In genomic region chr13:51115762-51116161, GRCm38 (mm10) we compare ENCODE assay signal across 13 mouse cellular contexts. TPM values are rescaled to one million over a fixed set of nuclear protein-coding genes. Genes with fewer than 3 reads are reported as not detected.
A peak's percentile ranks its signal among the peaks of the same experiment; 100 is the strongest.
DNase-seq lines count a peak whose midpoint lies in the region; ATAC-seq lines count a peak whose summit lies in the region.
"Had no signal": no experiment of that assay in that cellular context is flagged by ENCODE, and none has a peak within 500 bp of the region (broad histone marks: within the 10 kb centered on the region; RNA-seq: fewer than 3 reads in every experiment).

No protein-coding gene starts in this region.

- H3K27ac ChIP-seq in forebrain, embryonic 13.5 days, result no peak overlapping the region
- no peak overlapping the region for H3K27ac ChIP-seq in forebrain, embryonic 11.5 days (ENCODE audit: low read depth, low read length)
- H3K27ac ChIP-seq in midbrain, embryonic 13.5 days, result no peak overlapping the region
- no peak overlapping the region for H3K27ac ChIP-seq in midbrain, embryonic 14.5 days (replicated peaks; ENCODE audit: low read depth, low read length)
- H3K27ac ChIP-seq: heart, embryonic 13.5 days; liver, embryonic 14.5 days had no signal

- H3K9me3 ChIP-seq in forebrain, embryonic 13.5 days (replicated peaks), result peaks cover 20% of the 10 kb centered on the region
- peaks cover 3% of the 10 kb centered on the region; the same call in 1 of the 2 replicates for H3K9me3 ChIP-seq in forebrain, embryonic 11.5 days (ENCODE audit: control insufficient read depth, low read length)
- H3K9me3 ChIP-seq in midbrain, embryonic 13.5 days, result peaks cover 13% of the 10 kb centered on the region
- no peaks in the 10 kb centered on the region for H3K9me3 ChIP-seq in midbrain, embryonic 14.5 days (ENCODE audit: control insufficient read depth, low read length)

- WGBS in forebrain, embryonic 13.5 days, result 90% methylated on average over 3 of the region's 3 CpGs
- WGBS in forebrain, embryonic 11.5 days, result 89% methylated on average over 3 of the region's 3 CpGs
- 82% methylated on average over 3 of the region's 3 CpGs for WGBS in midbrain, embryonic 13.5 days
- WGBS in midbrain, embryonic 14.5 days, result 90% methylated on average over 3 of the region's 3 CpGs

- intact Hi-C loops in left cerebral cortex, postnatal 10 days (cut with DNase I), result no loop called here

- H3K4me3 ChIP-seq in forebrain, embryonic 13.5 days, result no peak overlapping the region
- no peak overlapping the region for H3K4me3 ChIP-seq in forebrain, embryonic 11.5 days (ENCODE audit: low read depth, low read length)
- H3K4me3 ChIP-seq in midbrain, embryonic 13.5 days (replicated peaks), result no peak overlapping the region
- no peak overlapping the region for H3K4me3 ChIP-seq in midbrain, embryonic 14.5 days (replicated peaks; ENCODE audit: low read depth, low read length)
- H3K4me3 ChIP-seq: heart, embryonic 13.5 days had no signal

- H3K27me3 ChIP-seq in forebrain, embryonic 13.5 days, result no peaks in the 10 kb centered on the region
- no peaks in the 10 kb centered on the region for H3K27me3 ChIP-seq in forebrain, embryonic 11.5 days (ENCODE audit: control insufficient read depth, insufficient read depth, low read length)
- H3K27me3 ChIP-seq in midbrain, embryonic 13.5 days, result no peaks in the 10 kb centered on the region
- no peaks in the 10 kb centered on the region for H3K27me3 ChIP-seq in midbrain, embryonic 14.5 days (ENCODE audit: control insufficient read depth, insufficient read depth, low read length)
- H3K27me3 ChIP-seq: heart, embryonic 13.5 days had no signal

- no peak for DNase-seq in forebrain, embryonic 11.5 days (ENCODE audit: low spot score)
- DNase-seq in midbrain, embryonic 14.5 days, result no peak
- DNase-seq in natural killer cell, adult 2 months (ENCODE audit: low spot score in 2 of 2), result peak; percentile 70 to 79
- DNase-seq in left cerebral cortex, postnatal 10 days (ENCODE audit: extremely low spot score in 1 of 2, low spot score in 2 of 2), result no peak
- DNase-seq in testis, postnatal 14 days (ENCODE audit: low spot score), result no peak
- DNase-seq: cerebellum, postnatal 14 days; kidney, adult 11 months; thymus, adult 2 months had no signal

- H3K9ac ChIP-seq in forebrain, embryonic 13.5 days, result no peak overlapping the region
- H3K9ac ChIP-seq in forebrain, embryonic 11.5 days (ENCODE audit: low read length), result no peak overlapping the region
- H3K9ac ChIP-seq in midbrain, embryonic 13.5 days (replicated peaks), result no peak overlapping the region
- no peak overlapping the region for H3K9ac ChIP-seq in midbrain, embryonic 14.5 days (replicated peaks; ENCODE audit: low read length)
- H3K9ac ChIP-seq: heart, embryonic 13.5 days; liver, embryonic 14.5 days had no signal

- H3K4me2 ChIP-seq in forebrain, embryonic 13.5 days, result no peak overlapping the region
- no peak overlapping the region for H3K4me2 ChIP-seq in forebrain, embryonic 11.5 days (ENCODE audit: low read depth, low read length, severe bottlenecking)
- H3K4me2 ChIP-seq in midbrain, embryonic 13.5 days (replicated peaks), result no peak overlapping the region
- no peak overlapping the region for H3K4me2 ChIP-seq in midbrain, embryonic 14.5 days (ENCODE audit: low read length)
- H3K4me2 ChIP-seq: heart, embryonic 13.5 days had no signal

- H3K4me1 ChIP-seq in forebrain, embryonic 13.5 days, result peaks cover 30% of the 10 kb centered on the region
- peaks cover 5% of the 10 kb centered on the region; the same call in 1 of the 2 replicates for H3K4me1 ChIP-seq in forebrain, embryonic 11.5 days (replicated peaks; ENCODE audit: control insufficient read depth, insufficient read depth, low read length)
- peaks cover 39% of the 10 kb centered on the region for H3K4me1 ChIP-seq in midbrain, embryonic 13.5 days (replicated peaks)
- H3K4me1 ChIP-seq in midbrain, embryonic 14.5 days (ENCODE audit: control insufficient read depth, insufficient read depth, low read length), result peaks cover 19% of the 10 kb centered on the region

- peaks cover 26% of the 10 kb centered on the region for H3K36me3 ChIP-seq in forebrain, embryonic 13.5 days (ENCODE audit: poor library complexity, severe bottlenecking)
- no peaks in the 10 kb centered on the region for H3K36me3 ChIP-seq in forebrain, embryonic 11.5 days (ENCODE audit: control insufficient read depth, insufficient read depth, low read length)
- peaks cover 29% of the 10 kb centered on the region for H3K36me3 ChIP-seq in midbrain, embryonic 13.5 days
- H3K36me3 ChIP-seq in midbrain, embryonic 14.5 days (ENCODE audit: control insufficient read depth, insufficient read depth, low read length), result no peaks in the 10 kb centered on the region

- peak; percentile 54; the same call in 1 of the 2 replicates for ATAC-seq in forebrain, embryonic 13.5 days
- no peak for ATAC-seq in forebrain, embryonic 11.5 days (replicated peaks; ENCODE audit: low FRiP score)
- ATAC-seq in midbrain, embryonic 13.5 days, result peak; percentile 55; the same call in 1 of the 2 replicates
- ATAC-seq in midbrain, embryonic 14.5 days (ENCODE audit: low FRiP score, low TSS enrichment), result no peak
- peak; percentile 69 for ATAC-seq in common myeloid progenitor, adult 5-6 weeks (replicated peaks; ENCODE audit: low read depth, poor library complexity, severe bottlenecking)

RNA-seq across cellular contexts. Expression of gene Spin1, which starts 15.1 kb away (rescaled TPM):
- 120 and 132 TPM in 2 replicates for polyA plus RNA-seq in forebrain, embryonic 13.5 days (2015; fragmentation: Nextera tagmentation; extraction: Ambion mirVana)
- polyA plus RNA-seq in forebrain, embryonic 11.5 days (2014; fragmentation: Nextera tagmentation; extraction: Ambion mirVana), result 110 and 111 TPM in 2 replicates
- polyA plus RNA-seq in midbrain, embryonic 13.5 days (2015; fragmentation: Nextera tagmentation; extraction: Ambion mirVana), result 136 and 144 TPM in 2 replicates
- polyA plus RNA-seq in midbrain, embryonic 14.5 days (2014; fragmentation: Nextera tagmentation; extraction: Ambion mirVana), result 149 and 202 TPM in 2 replicates
- total RNA-seq in common myeloid progenitor, adult 5-6 weeks (2017), result 40.1 and 53.8 TPM in 2 replicates
- 100 to 1,000 TPM; 204 to 217 TPM for total RNA-seq in left cerebral cortex, postnatal 10 days (2021)

RNA-seq across cellular contexts. Expression of gene Nxnl2, which starts 55.1 kb away (rescaled TPM):
- 0.21 and 0.55 TPM in 2 replicates for polyA plus RNA-seq in forebrain, embryonic 13.5 days (2015; fragmentation: Nextera tagmentation; extraction: Ambion mirVana)
- polyA plus RNA-seq in forebrain, embryonic 11.5 days (2014; fragmentation: Nextera tagmentation; extraction: Ambion mirVana), result 0.72 and 0.83 TPM in 2 replicates
- 0.50 and 0.67 TPM in 2 replicates for polyA plus RNA-seq in midbrain, embryonic 13.5 days (2015; fragmentation: Nextera tagmentation; extraction: Ambion mirVana)
- polyA plus RNA-seq in midbrain, embryonic 14.5 days (2014; fragmentation: Nextera tagmentation; extraction: Ambion mirVana), result 1.3 TPM in 2 replicates
- not detected in 2 replicates for total RNA-seq in common myeloid progenitor, adult 5-6 weeks (2017)
- total RNA-seq in left cerebral cortex, postnatal 10 days (2021), result 1 to 10 TPM in 1 of 2 experiments, under 1 TPM in 1; 0.95 to 1.1 TPM

Comparison
In these comparisons a context has a peak if more than half of its experiments do, and no peak if none do; other contexts are left out.
1. ATAC-seq: peak in forebrain, embryonic 13.5 days (single experiment), midbrain, embryonic 13.5 days (single experiment) and common myeloid progenitor, adult 5-6 weeks (single experiment); none in forebrain, embryonic 11.5 days (single experiment) and midbrain, embryonic 14.5 days (single experiment).
2. DNase-seq: peak in natural killer cell, adult 2 months (2 of 2); none in forebrain, embryonic 11.5 days (single experiment), midbrain, embryonic 14.5 days (single experiment), left cerebral cortex, postnatal 10 days (0 of 2) and testis, postnatal 14 days (single experiment).